Mouse (Mus musculus) forebrain, embryonic 15.5 days (tissue): ENCODE results near the gene Nfib. TPM values are rescaled to one million over a fixed set of nuclear protein-coding genes. Genes with fewer than 3 reads are reported as not detected.
A peak's percentile ranks its signal among the peaks of the same experiment; 100 is the strongest.

ENCODE experiments used
- ATAC-seq: fragments of 200-750 bp; cut with Nextera tagmentation; replicated peaks from 2 replicates; pipeline ENCODE4 v1.8.0; 2017; ENCODE audit warnings: mild to moderate bottlenecking, moderate TSS enrichment, moderate library complexity
- H3K27ac ChIP-seq: fragments of 300-500 bp; sonication (generic); replicated peaks from 2 replicates; pipeline ENCODE4 v1.5.1; 2015; ENCODE audit warnings: mild to moderate bottlenecking, inconsistent platforms
- H3K27me3 ChIP-seq: fragments of 300-500 bp; sonication (generic); 2 replicates; pipeline ENCODE4 v1.6.1; 2015; ENCODE audit warnings: inconsistent platforms
- H3K36me3 ChIP-seq: fragments of 300-500 bp; sonication (generic); 2 replicates; pipeline ENCODE4 v1.6.1; 2015; ENCODE audit warnings: mild to moderate bottlenecking, inconsistent platforms
- H3K4me1 ChIP-seq: fragments of 300-500 bp; sonication (generic); 2 replicates; pipeline ENCODE4 v1.6.1; 2015; ENCODE audit warnings: inconsistent platforms
- H3K4me2 ChIP-seq: fragments of 300-500 bp; sonication (generic); replicated peaks from 2 replicates; pipeline ENCODE4 v1.6.1; 2015; ENCODE audit warnings: mild to moderate bottlenecking, inconsistent platforms
- H3K4me3 ChIP-seq: fragments of 300-500 bp; sonication (generic); 2 replicates; pipeline ENCODE4 v1.5.1; 2015; ENCODE audit warnings: mild to moderate bottlenecking, inconsistent platforms
- H3K9ac ChIP-seq: fragments of 300-500 bp; sonication (generic); replicated peaks from 2 replicates; pipeline ENCODE4 v1.6.1; 2015; ENCODE audit warnings: mild to moderate bottlenecking, inconsistent platforms
- H3K9me3 ChIP-seq: fragments of 300-500 bp; sonication (generic); 2 replicates; pipeline ENCODE4 v1.6.1; 2016; ENCODE audit warnings: inconsistent platforms
- WGBS: fragments of 180-500 bp; shearing (Covaris S2); methylation state at CpG from one replicate; pipeline ENCODE4 v1.1.7; 2015; ENCODE audit warnings: mixed read lengths; 5-methylcytosine and 5-hydroxymethylcytosine counted together
- polyA plus RNA-seq: library from polyadenylated mRNA; unstranded; fragments of >200 nt; fragmentation: Nextera tagmentation; extraction: Ambion mirVana; gene quantifications from 2 replicates; pipeline ENCODE4 v1.2.1, GENCODE M21; 2015

The Nfib gene
- polyA plus RNA-seq, 1 experiment from 2014 or later = 282 TPM

DNA sequence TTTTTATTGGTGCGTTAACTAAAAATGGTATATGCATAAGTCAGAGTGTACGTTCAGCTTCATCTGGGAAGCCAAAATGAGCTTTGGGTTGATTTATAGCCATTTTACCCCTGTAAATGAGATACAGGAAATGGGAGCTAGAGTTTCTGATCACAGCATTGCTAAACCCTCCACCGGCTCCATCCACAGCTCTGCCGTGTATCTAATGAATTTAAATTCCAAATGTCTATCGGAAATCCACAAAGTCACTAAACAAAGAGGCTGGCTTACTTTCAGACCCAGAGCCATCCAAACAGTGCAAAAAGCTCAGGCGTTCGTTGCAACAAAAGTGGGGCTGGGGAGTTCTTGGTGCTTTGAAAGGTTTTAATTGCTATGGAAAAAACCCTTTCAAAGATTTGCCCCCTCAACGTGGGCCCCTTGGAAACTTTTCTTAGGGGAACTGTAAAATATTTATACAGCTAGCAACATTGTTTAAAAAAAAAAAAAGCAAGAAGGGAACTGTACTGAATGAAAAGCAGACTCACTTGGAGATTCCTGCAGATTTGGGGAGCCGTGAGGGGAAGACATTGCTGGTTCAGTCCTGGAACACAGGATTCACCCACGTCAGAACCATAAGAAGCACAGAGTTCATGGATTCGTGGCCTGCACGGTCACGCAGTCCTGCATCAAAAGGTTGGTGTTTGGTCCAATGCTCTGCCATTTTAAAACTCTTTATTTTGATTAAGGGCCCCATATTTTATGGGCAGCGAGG lies 100.3 kb downstream of the Nfib start:
- H3K9ac ChIP-seq = no peak overlapping the region
- H3K4me1 ChIP-seq = peaks cover 19% of the 10 kb centered on the region
- no peak overlapping the region for H3K4me3 ChIP-seq
- no peaks in the 10 kb centered on the region for H3K27me3 ChIP-seq
- peak overlapping the region; percentile 59 for H3K27ac ChIP-seq
- WGBS = 34% methylated on average over 14 of the region's 14 CpGs
- no peaks in the 10 kb centered on the region for H3K36me3 ChIP-seq
- no peak for ATAC-seq
- H3K9me3 ChIP-seq = 0 out of 2 replicates have a peak, but pooled peaks cover 5% of the 10 kb centered on the region
- no peak overlapping the region for H3K4me2 ChIP-seq

DNA sequence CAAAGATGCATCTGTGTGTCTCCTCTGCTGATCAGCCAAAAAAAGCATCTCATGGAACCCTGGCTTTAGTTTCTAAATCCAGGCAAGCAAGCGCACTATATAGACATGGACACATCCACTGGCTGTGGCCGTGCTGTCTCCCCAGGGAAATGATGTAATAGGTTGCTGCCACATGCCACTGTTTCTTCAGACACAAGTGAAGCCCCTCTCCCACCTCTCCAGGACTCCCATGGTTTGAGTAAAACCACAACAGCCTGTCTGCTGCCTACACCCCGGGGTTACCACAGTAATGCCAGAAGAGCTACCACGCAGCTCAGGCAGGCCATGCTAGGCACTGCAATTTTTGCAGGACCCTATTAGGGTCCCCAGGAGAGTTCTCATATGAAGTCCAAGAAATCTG lies 101.0 kb downstream of the Nfib start:
- no peak overlapping the region for H3K4me3 ChIP-seq
- no peaks in the 10 kb centered on the region for H3K36me3 ChIP-seq
- ATAC-seq = no peak
- H3K27me3 ChIP-seq = no peaks in the 10 kb centered on the region
- H3K9me3 ChIP-seq = 0 out of 2 replicates have a peak, but pooled peaks cover 5% of the 10 kb centered on the region
- WGBS = 62% methylated on average over 4 of the region's 4 CpGs
- H3K4me2 ChIP-seq = no peak overlapping the region
- H3K4me1 ChIP-seq = peaks cover 19% of the 10 kb centered on the region
- peak overlapping the region; percentile 59; the same call in 1 of the 2 replicates for H3K27ac ChIP-seq
- no peak overlapping the region for H3K9ac ChIP-seq

DNA sequence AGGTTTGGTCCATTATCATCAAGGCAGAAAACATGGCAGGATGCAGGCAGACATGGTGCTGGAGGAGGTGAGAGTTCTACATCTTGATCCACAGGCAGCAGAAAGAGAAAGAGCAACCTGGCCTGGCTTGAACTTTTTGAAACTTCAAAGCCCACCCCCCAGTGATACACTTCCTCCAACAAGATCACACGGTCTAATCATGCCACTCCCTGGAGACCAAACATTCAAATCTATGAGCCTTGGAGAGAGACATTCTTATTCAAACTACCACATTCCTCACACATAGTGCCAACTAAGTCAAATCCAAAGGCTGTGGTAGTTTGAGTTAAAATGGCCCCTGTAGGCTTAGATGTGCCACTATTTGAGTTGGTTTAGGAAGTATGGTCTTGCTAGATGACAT lies 104.9 kb downstream of the Nfib start:
- H3K9me3 ChIP-seq = 0 out of 2 replicates have a peak, but pooled peaks cover 5% of the 10 kb centered on the region
- H3K4me1 ChIP-seq = peaks cover 13% of the 10 kb centered on the region
- no peaks in the 10 kb centered on the region for H3K27me3 ChIP-seq
- no peak overlapping the region for H3K9ac ChIP-seq
- no peaks in the 10 kb centered on the region for H3K36me3 ChIP-seq
- H3K27ac ChIP-seq = no peak overlapping the region
- no peak for ATAC-seq
- H3K4me3 ChIP-seq = no peak overlapping the region
- WGBS = 94% methylated on average over 1 of the region's 1 CpGs
- no peak overlapping the region for H3K4me2 ChIP-seq

DNA sequence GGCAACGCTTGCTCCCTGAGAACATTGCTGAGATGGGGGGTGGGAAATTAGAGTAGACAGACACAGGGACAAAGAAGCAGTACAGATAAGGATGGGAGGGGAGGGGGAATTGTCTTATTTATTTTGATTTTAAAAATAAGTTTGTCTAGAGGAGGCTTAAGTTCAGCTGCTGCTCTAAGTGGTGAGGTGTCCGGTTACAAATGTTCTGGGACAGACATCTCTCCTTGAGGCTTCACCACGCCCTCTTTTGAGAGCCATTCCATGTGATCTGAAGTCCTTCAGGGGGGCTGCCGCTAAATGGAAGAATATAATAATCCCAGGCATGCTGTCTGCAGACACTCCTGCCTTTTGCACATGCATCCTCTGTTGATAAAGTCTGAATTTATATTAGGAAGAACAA lies 107.1 kb downstream of the Nfib start:
- Histone ChIP-seq H3K4me2 (no peak overlapping the region), H3K27me3 (no peaks in the 10 kb centered on the region), H3K4me3 (no peak overlapping the region), H3K36me3 (no peaks in the 10 kb centered on the region), H3K9ac (no peak overlapping the region), H3K9me3 (0 out of 2 replicates have a peak, but pooled peaks cover 5% of the 10 kb centered on the region), H3K4me1 (no peaks in the 10 kb centered on the region), H3K27ac (no peak overlapping the region)
- 72% methylated on average over 4 of the region's 4 CpGs for WGBS
- no peak for ATAC-seq

DNA sequence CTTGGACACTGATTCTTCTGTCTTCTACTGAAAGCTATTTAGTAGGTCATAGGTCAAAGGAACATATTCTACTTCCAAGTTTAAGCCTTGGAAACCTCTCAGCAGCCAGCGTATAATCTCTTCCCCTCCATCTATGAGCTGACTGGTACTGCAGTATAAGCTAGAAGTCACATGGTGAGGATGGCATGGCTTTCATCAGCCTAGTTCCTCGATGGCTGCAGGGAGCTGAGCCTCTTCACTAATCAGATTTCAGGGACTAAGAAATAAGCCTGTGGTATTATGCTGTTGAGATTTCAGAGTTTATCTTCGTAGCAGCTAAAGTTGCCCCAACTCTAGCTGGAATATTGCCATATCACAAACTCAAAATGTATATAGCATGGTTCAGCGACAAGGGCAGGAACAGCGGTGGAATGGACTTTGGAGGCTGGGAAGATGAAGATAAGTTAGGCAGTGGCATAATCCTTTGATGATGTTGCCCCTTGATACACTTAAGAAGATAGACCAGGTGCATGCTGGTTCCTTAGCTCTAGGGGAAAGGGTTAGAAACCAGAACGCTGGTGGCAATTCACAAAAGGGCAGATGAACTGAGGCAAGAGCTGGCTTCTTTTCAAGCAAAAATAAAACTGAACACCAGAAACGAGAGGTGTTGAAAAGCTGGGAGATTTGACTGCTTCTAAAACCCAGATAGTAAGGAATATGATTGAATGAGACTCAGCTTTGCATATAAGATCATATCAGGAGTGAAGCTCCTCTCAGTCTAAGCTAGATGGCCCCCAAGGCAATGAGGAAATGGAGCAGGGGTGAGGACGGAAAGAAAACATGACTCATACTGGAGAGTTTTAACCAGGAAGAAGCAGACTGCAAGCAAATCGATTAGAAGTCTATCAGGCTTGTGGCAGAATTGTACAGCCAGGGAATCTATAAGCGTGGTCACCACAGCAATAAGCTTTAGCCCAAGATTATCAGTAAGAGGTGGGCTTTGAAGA lies 111.6 kb downstream of the Nfib start:
- H3K27ac ChIP-seq = no peak overlapping the region; the same call in 1 of the 2 replicates
- no peak for ATAC-seq
- peaks cover 23% of the 10 kb centered on the region for H3K4me1 ChIP-seq
- H3K4me2 ChIP-seq = no peak overlapping the region
- H3K4me3 ChIP-seq = no peak overlapping the region
- no peak overlapping the region for H3K9ac ChIP-seq
- H3K27me3 ChIP-seq = no peaks in the 10 kb centered on the region
- WGBS = 82% methylated on average over 10 of the region's 10 CpGs
- H3K36me3 ChIP-seq = no peaks in the 10 kb centered on the region
- H3K9me3 ChIP-seq = no peaks in the 10 kb centered on the region

DNA sequence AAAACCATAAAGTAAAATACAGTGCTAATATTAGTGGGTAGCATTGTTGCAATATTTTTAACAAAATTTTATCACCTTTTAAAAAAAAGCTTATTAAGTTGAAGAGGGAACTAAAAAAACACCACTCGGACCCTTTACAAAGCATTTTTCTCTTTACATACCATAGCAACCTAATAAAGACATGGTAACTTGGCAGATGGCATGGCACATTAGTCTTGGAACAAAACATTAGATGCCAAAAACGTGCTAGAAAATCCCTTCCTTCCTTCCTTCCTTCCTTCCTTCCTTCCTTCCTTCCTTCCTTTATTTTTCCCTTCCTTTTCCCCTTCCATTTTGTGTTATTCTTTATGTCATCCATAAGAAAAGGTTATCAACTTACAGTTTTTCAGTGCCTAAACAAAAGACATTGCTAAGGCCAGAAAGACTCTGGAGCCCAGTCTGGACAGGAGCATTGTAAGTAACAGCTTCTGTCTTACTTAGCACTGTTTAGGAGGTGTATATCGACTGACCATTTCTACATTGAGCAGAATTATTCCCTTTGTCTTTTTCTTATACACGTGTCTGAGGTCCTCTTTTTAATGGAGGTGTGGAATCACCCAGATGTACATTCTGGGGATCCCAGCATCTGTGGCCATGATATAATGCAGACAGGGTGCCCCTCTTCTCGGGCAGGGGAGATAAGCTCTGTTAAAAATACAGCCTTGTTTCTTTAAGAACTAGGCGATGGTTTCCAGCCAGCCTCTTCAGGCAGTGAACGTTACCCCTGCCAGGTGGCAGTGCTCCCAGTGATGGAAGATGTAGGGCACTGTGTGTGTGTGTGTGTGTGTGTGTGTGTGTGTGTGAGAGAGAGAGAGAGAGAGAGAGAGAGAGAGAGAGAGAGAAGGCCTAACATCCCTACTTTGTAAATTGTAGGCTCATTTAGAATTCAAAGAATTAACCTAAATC lies 113.2 kb downstream of the Nfib start:
- Histone ChIP-seq H3K9ac (no peak overlapping the region), H3K27me3 (no peaks in the 10 kb centered on the region), H3K27ac (peak overlapping the region; percentile 93), H3K4me3 (no peak overlapping the region), H3K4me1 (peaks cover 23% of the 10 kb centered on the region), H3K4me2 (peak overlapping the region; percentile 29), H3K36me3 (no peaks in the 10 kb centered on the region), H3K9me3 (no peaks in the 10 kb centered on the region)
- ATAC-seq = peak; percentile 80
- 26% methylated on average over 7 of the region's 7 CpGs for WGBS

DNA sequence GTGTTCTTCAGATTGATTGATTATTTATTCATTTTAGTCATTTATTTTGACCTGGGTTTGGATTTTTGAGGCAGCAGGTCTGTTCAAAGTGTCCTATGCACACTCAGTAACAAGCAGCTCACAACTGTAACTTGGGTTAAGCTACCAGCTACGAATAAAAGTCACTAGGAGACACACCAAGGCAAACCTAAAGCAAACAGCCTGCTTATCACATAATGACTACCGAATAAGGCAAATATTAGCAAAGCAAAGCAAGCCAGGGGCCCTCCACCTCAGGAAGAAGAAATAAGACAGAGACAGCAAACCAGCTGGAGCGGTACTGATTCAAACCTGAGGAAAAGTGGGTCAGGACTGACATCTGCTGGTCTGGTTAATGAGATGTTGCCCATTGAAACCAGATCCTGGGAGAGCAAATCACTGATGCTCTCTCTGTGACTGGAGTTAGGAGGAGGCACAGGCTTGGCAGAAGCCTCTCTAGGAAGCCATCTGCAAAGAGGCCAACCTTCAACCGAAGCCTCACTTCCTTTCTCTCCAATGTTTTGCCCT lies 116.1 kb downstream of the Nfib start:
- H3K9me3 ChIP-seq = no peaks in the 10 kb centered on the region
- peaks cover 37% of the 10 kb centered on the region for H3K4me1 ChIP-seq
- ATAC-seq = peak; percentile 57
- 34% methylated on average over 4 of the region's 4 CpGs for WGBS
- no peak overlapping the region for H3K4me2 ChIP-seq
- H3K4me3 ChIP-seq = no peak overlapping the region
- peak overlapping the region; percentile 93 for H3K27ac ChIP-seq
- H3K36me3 ChIP-seq = no peaks in the 10 kb centered on the region
- H3K27me3 ChIP-seq = no peaks in the 10 kb centered on the region
- H3K9ac ChIP-seq = 0 out of 2 replicates have a peak overlapping the region, but pooled peaks have one; percentile 0

DNA sequence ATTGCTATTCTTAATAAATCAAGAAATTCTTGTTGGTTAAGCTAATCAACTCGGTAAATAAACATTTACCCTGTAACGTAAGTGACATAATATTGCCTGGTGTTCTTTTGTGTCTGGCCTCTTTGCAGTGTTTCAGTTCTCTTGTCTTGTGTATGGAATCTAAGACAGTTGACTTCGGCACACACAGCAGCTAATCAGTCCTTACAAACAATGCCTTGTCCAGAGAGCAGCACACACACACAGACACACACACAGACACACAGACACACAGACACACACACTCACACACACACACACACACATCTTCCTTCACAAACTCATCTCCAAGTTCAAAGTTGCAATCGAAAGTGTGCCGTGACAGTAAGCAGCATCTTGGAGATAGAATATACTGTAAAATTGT lies 116.8 kb downstream of the Nfib start:
- H3K27me3 ChIP-seq = no peaks in the 10 kb centered on the region
- no peaks in the 10 kb centered on the region for H3K9me3 ChIP-seq
- WGBS = 48% methylated on average over 5 of the region's 5 CpGs
- no peaks in the 10 kb centered on the region for H3K36me3 ChIP-seq
- no peak overlapping the region for H3K9ac ChIP-seq
- no peak for ATAC-seq
- peak overlapping the region; percentile 10; the same call in 1 of the 2 replicates for H3K4me2 ChIP-seq
- H3K27ac ChIP-seq = peak overlapping the region; percentile 93
- H3K4me3 ChIP-seq = no peak overlapping the region
- peaks cover 39% of the 10 kb centered on the region for H3K4me1 ChIP-seq

DNA sequence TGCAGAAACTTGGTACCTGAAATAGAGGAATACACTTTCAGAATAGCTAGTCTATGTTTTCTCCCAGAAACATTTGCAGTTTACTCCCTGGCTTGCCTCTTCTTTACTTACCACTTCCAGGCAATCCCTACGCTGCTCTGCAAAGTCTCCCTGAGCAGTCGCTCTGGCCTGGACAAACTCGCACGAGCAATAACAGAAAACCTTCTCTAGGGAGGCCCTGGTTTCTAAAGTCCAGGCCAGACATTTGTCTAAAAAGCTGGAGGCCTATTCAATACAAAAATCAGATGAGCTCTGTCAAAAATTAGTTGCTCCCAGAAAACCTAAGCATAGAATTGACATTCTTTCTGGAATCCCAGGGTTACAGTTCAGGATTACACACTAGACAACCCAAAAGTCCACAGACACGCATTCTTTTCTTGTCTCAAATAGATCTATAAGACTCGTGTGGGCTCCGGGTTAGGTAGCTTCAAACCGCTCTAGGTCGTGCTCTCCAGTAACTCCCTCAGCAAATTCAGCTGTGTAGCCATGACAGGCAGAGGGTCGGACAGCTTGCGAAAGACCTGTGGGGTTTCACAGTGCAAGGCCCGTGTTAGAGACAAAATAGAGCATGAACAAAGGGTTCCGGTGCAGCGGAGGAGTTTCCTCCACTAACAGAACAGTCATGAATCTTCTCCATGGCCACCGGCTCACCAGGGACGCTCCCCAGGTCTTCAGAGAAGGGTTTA lies 118.2 kb downstream of the Nfib start:
- H3K4me1 ChIP-seq = peaks cover 30% of the 10 kb centered on the region
- 68% methylated on average over 16 of the region's 16 CpGs for WGBS
- H3K9me3 ChIP-seq = no peaks in the 10 kb centered on the region
- H3K4me2 ChIP-seq = 0 out of 2 replicates have a peak overlapping the region, but pooled peaks have one; percentile 12
- H3K36me3 ChIP-seq = no peaks in the 10 kb centered on the region
- peak overlapping the region; percentile 70 for H3K27ac ChIP-seq
- no peak for ATAC-seq
- H3K27me3 ChIP-seq = no peaks in the 10 kb centered on the region
- H3K4me3 ChIP-seq = 0 out of 2 replicates have a peak overlapping the region, but pooled peaks have one; percentile 2
- H3K9ac ChIP-seq = no peak overlapping the region

DNA sequence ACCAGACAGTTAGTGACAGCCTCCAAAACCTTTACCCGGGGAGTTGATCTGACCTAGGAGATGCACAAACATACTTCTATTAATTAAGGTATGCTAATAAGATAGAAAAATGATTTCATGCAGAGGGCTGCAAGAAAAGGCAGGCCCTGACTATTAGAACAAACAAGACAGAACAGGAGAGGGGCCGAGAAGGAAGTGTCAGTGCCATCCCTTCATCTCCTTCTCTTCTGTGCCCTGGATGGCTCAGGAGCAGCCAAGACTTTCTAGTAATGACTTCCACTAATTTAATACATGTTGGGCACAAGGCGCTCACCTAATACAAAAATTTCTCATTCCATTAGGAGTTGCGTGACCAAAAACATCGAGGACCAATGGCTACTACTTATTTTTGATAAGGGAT lies 118.9 kb downstream of the Nfib start:
- no peak overlapping the region for H3K4me3 ChIP-seq
- no peaks in the 10 kb centered on the region for H3K9me3 ChIP-seq
- WGBS = 75% methylated on average over 5 of the region's 5 CpGs
- H3K27me3 ChIP-seq = no peaks in the 10 kb centered on the region
- no peak for ATAC-seq
- peaks cover 25% of the 10 kb centered on the region for H3K4me1 ChIP-seq
- H3K27ac ChIP-seq = peak overlapping the region; percentile 70; the same call in 1 of the 2 replicates
- no peak overlapping the region for H3K4me2 ChIP-seq
- 0 out of 2 replicates have a peak overlapping the region, but pooled peaks have one; percentile 26 for H3K9ac ChIP-seq
- no peaks in the 10 kb centered on the region for H3K36me3 ChIP-seq
